Mouse (Mus musculus): ENCODE results near the gene Smg5. TPM values are rescaled to one million over a fixed set of nuclear protein-coding genes. Genes with fewer than 3 reads are reported as not detected.
A peak's percentile ranks its signal among the peaks of the same experiment; 100 is the strongest.
"Not testable (repeated sequence)": the region's sequence is repeated elsewhere in the genome, so short reads cannot be mapped to it uniquely, and the experiment has no call there.

Gene Smg5
- total RNA-seq, 1 experiment from 2014 or later = 53.1 TPM

- peak; percentile 13 to 46; a peak in 3 of 4 replicates for ATAC-seq (replicated peaks in 1 of 2; ENCODE audit: insufficient read depth in 1 of 2, low FRiP score in 2 of 2, low TSS enrichment in 1 of 2, low read depth in 1 of 2, poor library complexity in 2 of 2, severe bottlenecking in 2 of 2)
These were observed 1.4 kb downstream of the Smg5 start for GRCm38 (mm10) chr3:88337367-88338020.

GRCm38 (mm10) chr3:88338316-88338715 lies 2.3 kb downstream of the Smg5 start:
- ATAC-seq (replicated peaks in 1 of 2; ENCODE audit: insufficient read depth in 1 of 2, low FRiP score in 2 of 2, low TSS enrichment in 1 of 2, low read depth in 1 of 2, poor library complexity in 2 of 2, severe bottlenecking in 2 of 2) = peak in 1 of 2 experiments; percentile 23; a peak in 2 of 4 replicates

GRCm38 (mm10) chr3:88339006-88339405 lies 2.9 kb downstream of the Smg5 start:
- ATAC-seq (replicated peaks in 1 of 2; ENCODE audit: insufficient read depth in 1 of 2, low FRiP score in 2 of 2, low TSS enrichment in 1 of 2, low read depth in 1 of 2, poor library complexity in 2 of 2, severe bottlenecking in 2 of 2) = no peak

- no peak for ATAC-seq (replicated peaks in 1 of 2; ENCODE audit: insufficient read depth in 1 of 2, low FRiP score in 2 of 2, low TSS enrichment in 1 of 2, low read depth in 1 of 2, poor library complexity in 2 of 2, severe bottlenecking in 2 of 2)
These were observed 14.7 kb downstream of the Smg5 start for GRCm38 (mm10) chr3:88350732-88351131.

DNA sequence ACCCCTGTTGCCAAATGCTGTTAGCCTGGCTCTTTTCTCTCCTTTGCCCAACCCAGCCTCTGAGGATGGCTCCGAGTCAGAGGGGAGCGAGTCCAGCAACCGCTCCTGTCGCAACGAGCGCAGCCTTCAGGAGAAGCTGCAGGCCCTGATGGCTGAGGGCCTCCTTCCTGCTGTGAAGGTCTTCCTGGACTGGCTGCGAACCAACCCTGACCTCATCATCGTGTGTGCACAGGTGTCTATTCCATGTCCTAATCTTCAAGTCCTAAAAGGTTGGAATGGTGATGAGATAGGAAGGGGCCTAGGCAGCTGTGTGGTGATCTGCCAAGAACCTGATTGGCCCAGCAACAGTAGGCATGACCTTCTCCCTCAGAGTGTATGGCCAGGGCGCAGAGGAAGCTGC lies 16.8 kb downstream of the Smg5 start:
- ATAC-seq (replicated peaks in 1 of 2; ENCODE audit: insufficient read depth in 1 of 2, low FRiP score in 2 of 2, low TSS enrichment in 1 of 2, low read depth in 1 of 2, poor library complexity in 2 of 2, severe bottlenecking in 2 of 2) = no peak

DNA sequence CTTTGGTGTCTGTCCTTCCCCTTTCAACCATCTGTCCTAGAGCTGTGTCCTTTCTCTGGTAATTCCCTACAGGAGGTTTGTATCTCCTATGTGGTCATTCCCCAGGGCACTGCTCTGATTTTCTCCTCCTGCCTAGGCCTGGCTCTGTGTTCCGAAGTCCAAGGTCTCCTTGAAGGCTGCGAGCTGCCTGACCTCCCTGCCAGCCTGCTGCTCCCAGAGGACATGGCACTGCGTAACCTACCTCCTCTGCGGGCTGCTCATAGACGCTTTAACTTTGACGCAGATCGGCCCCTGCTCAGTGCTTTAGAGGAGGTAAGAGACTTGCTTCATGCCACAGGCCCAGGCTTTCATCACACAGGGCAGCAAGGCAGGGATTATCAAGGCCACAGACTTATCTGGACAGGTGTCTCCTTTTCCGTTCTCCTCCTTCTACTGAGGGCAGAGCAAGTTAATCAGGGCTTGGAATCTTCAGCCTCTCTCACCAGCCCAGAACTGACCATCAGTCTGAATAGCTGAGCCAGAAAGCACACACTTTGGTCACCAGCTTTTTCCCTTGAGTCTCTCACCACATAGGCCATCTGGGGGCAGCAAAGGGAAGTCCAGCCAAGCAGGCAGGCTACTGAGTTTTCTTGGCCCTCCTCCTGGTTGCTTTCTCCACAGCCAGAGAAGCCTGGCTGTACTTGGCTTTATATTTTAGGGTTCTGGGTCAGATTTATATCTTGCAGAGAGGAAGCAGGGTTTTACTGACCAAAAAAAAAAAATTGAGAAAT lies 18.5 kb downstream of the Smg5 start:
- no peak for ATAC-seq (replicated peaks in 1 of 2; ENCODE audit: insufficient read depth in 1 of 2, low FRiP score in 2 of 2, low TSS enrichment in 1 of 2, low read depth in 1 of 2, poor library complexity in 2 of 2, severe bottlenecking in 2 of 2)

DNA sequence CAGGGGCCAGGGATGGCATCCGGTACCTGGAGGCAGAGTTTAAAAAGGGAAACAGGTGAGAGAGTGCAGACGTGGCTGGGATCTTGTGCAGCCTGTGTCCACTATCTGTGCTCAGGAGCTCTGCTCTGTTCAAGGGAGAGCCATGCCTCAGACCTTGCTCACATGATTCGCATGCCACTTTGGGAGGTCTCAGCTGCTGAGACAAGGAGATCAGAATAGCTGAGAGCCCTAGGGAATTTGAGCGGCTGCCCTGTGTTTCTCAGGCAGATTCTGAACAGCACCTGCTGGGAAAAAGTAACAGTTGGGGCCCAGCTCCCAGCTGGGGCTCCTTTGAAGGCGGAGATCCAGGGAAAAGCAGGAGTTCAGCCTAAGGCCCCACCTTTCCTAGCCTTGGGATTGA lies 23.5 kb downstream of the Smg5 start:
- ATAC-seq (replicated peaks in 1 of 2; ENCODE audit: insufficient read depth in 1 of 2, low FRiP score in 2 of 2, low TSS enrichment in 1 of 2, low read depth in 1 of 2, poor library complexity in 2 of 2, severe bottlenecking in 2 of 2) = no peak

GRCm38 (mm10) chr3:88359989-88360388 lies 23.9 kb downstream of the Smg5 start:
- no peak for ATAC-seq (replicated peaks in 1 of 2; ENCODE audit: insufficient read depth in 1 of 2, low FRiP score in 2 of 2, low TSS enrichment in 1 of 2, low read depth in 1 of 2, poor library complexity in 2 of 2, severe bottlenecking in 2 of 2)

DNA sequence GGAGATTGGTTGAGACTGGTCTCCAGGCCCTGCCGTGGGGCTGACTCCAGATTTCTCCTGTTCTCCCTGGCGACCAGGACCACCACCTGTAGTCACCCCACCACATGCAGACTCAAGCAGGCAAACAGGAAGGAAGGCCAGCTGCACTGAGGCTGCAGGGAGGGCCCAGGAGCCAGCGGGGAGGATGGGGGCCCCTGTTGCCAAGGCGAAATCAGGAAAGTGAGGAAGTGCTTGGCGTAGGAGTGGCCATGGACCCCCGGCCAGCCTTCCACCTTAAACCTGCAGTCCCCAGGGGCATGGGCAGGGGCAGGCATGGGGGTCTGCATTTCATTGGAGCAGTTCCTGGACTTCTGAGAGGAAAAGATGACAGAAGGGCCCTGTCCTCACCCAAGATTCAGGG lies 25.0 kb downstream of the Smg5 start:
- ATAC-seq (replicated peaks in 1 of 2; ENCODE audit: insufficient read depth in 1 of 2, low FRiP score in 2 of 2, low TSS enrichment in 1 of 2, low read depth in 1 of 2, poor library complexity in 2 of 2, severe bottlenecking in 2 of 2) = peak; percentile 4 to 19; a peak in 1 of 4 replicates

DNA sequence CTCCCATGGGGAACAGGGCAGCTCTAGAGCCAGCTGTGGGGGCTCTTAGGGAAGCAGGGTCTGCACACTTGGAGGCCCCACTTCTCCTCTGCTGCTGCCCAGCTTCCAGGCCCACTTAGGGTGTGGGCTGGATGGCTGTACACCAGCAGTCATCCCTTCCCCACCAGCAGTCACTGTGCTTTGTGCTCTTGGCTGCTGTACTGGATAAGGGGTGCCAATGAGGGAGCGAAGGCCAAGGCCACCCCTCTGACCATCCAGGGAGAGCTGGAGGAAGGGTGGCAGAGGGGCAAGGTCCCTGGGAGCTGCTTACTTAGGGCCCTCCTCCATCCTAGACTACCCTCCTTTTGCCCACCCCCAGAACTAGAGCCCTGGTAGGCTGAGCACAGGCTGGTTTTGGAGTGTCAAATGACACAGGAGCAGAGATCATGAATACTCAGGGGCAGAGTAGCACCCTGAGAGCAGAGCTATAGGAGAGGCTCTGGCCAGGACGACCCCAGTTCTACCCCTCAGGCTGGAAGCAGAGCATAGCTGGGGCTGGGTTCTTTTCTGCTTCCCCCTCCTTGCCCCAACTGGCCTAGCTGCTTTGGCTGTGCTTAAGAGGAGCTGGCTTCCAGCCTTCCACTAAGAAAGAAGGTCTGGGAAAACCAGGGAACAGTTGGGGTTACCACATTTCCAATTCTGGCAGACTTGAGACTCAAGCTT lies 25.7 kb downstream of the Smg5 start:
- no peak for ATAC-seq (replicated peaks in 1 of 2; ENCODE audit: insufficient read depth in 1 of 2, low FRiP score in 2 of 2, low TSS enrichment in 1 of 2, low read depth in 1 of 2, poor library complexity in 2 of 2, severe bottlenecking in 2 of 2)

DNA sequence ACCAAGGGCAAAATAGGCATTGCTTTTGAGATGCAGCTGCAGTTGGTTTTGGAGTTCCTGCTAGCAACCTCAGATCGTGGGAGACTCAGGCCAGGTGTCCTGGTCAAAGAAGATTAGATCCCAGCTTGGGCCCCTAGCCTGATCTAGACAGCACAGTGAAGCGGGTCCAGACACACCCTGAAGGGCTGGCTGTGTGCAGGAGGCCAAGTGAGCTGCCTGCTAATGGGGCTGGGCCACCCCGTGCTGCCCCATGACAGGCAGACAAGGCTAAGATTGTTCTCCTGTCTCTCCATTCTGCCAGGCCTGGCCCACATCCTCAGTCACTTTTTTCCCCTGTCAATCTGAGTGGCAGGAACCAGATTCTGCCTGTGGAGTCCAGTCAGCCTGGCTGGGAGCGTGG lies 27.6 kb downstream of the Smg5 start:
- no peak for ATAC-seq (replicated peaks in 1 of 2; ENCODE audit: insufficient read depth in 1 of 2, low FRiP score in 2 of 2, low TSS enrichment in 1 of 2, low read depth in 1 of 2, poor library complexity in 2 of 2, severe bottlenecking in 2 of 2)

- ATAC-seq (replicated peaks in 1 of 2; ENCODE audit: insufficient read depth in 1 of 2, low FRiP score in 2 of 2, low TSS enrichment in 1 of 2, low read depth in 1 of 2, poor library complexity in 2 of 2, severe bottlenecking in 2 of 2) = no peak
These were observed 28.3 kb downstream of the Smg5 start, which contains the start of gene Paqr6 for GRCm38 (mm10) chr3:88364337-88364736. Paqr6 (plus strand) TSS chr3:88364584.

DNA sequence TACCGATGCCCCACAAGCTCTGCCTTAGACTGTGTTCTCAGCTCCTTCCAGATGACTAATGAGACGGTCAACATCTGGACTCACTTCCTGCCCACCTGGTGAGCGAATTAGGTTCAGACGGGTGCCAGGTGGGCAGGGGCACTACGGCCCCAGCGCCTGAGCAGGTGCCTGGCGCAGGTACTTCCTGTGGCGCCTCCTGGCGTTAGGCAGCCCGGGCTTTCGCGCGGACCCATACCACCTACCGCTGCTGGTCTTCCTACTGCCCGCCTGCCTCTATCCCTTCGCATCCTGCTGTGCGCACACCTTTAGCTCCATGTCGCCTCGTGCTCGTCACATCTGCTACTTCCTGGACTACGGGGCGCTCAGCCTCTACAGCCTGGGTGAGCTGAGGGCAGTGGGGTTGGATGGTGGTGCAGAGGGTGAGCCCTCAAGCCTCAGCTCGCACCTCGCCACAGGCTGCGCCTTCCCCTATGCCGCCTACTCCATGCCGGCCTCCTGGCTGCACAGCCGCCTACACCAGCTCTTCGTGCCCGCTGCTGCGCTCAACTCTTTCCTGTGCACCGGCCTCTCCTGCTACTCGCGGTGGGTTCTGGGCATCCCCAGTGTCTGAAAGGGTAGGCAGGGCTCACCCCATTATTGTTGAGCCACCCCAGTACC lies 29.8 kb downstream of the Smg5 start:
- no peak for ATAC-seq (replicated peaks in 1 of 2; ENCODE audit: insufficient read depth in 1 of 2, low FRiP score in 2 of 2, low TSS enrichment in 1 of 2, low read depth in 1 of 2, poor library complexity in 2 of 2, severe bottlenecking in 2 of 2)

- ATAC-seq (replicated peaks in 1 of 2; ENCODE audit: insufficient read depth in 1 of 2, low FRiP score in 2 of 2, low TSS enrichment in 1 of 2, low read depth in 1 of 2, poor library complexity in 2 of 2, severe bottlenecking in 2 of 2) = peak; percentile 90 to 93
These were observed 30.9 kb downstream of the Smg5 start for GRCm38 (mm10) chr3:88366830-88367428.

DNA sequence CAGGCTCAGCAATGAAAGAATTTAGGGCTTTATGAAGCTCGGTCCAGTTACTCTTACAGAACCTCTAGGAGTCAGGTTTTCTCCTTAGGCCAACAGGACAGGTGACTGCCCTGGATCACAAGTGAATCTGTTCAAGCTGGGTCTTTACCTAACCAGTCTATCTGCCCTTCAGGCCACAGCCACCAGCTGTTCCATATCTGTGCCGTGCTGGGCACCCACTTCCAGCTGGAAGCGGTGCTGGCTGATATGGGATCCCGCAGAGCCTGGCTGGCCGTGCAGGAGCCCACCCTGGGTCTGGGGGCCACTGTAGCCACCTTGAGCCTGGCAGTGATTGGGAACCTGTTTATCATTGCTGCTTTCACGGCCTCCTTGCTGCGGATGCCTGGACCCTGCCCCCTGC lies 31.5 kb downstream of the Smg5 start:
- 0 out of 4 replicates have a peak, but pooled peaks of 1 of the 2 experiments have one; percentile 3 for ATAC-seq (replicated peaks in 1 of 2; ENCODE audit: insufficient read depth in 1 of 2, low FRiP score in 2 of 2, low TSS enrichment in 1 of 2, low read depth in 1 of 2, poor library complexity in 2 of 2, severe bottlenecking in 2 of 2)

DNA sequence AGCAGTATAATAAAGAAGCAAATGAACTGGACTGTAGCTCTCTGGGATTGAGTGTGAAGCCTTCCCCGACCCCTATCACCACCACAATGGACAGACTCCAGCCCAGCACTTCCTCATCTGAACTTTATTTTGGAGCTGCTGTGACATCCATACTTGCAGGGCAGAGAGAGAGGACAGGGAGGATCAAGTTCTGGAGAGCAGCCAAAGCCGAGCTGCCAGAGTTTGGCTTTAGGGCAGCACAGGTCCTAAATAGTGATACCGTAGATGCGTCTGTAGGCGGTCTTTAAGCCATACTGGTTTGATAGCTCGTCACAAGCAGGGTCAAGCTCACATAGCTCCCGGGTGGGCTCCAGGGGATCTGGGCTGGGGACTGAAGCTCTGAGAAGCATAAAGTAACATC lies 32.5 kb downstream of the Smg5 start:
- ATAC-seq (replicated peaks in 1 of 2; ENCODE audit: insufficient read depth in 1 of 2, low FRiP score in 2 of 2, low TSS enrichment in 1 of 2, low read depth in 1 of 2, poor library complexity in 2 of 2, severe bottlenecking in 2 of 2) = not testable (repeated sequence)

DNA sequence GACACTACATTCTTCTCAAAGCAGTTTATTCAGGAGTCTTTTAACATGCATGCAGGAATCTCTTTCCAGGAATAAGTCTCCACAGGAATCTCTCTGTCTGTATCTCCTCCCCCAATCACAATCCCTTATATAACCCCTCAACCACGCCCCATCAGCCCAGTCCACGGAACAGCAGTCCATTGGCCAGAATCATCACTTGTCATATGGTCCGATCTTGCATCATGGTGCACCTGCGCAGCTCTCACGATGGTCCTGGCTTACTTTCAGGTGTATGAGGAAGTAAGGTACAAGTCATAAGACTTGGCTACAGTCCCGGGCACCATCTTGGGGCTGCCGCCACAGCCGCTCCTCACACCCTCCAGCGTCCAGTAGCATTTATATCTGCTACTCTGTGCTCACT lies 36.6 kb downstream of the Smg5 start, which contains the start of gene Bglap3:
Gene Bglap3 (minus strand): TSS at position 101 of the 400 bp plus-strand sequence.
- ATAC-seq (replicated peaks in 1 of 2; ENCODE audit: insufficient read depth in 1 of 2, low FRiP score in 2 of 2, low TSS enrichment in 1 of 2, low read depth in 1 of 2, poor library complexity in 2 of 2, severe bottlenecking in 2 of 2) = not testable (repeated sequence)

Measured in hematopoietic stem cell, adult 5-6 weeks (primary cell).